Mouse (Mus musculus): Measurements from ENCODE around the gene 5730596B20Rik. TPM values are rescaled to one million over a fixed set of nuclear protein-coding genes. Genes with fewer than 3 reads are reported as not detected.

The 5730596B20Rik gene
- total RNA-seq, 2 experiments from 2014 or later = not detected

- intact Hi-C loops (cut with DNase I) = loop anchor here (5.0 to 10.0 kb wide), 2 partner anchors 153 to 154 kb away; partner anchors contain the start of gene Evx1
- no peak for DNase-seq (ENCODE audit: low spot score in 2 of 2)
These were observed 15.8 kb upstream of the 5730596B20Rik start for GRCm38 (mm10) chr6:52161336-52162092.

- intact Hi-C loops (cut with DNase I) = loop anchor here (5.0 to 10.0 kb wide), 2 partner anchors 153 to 155 kb away; partner anchors contain the start of gene Evx1
- DNase-seq (ENCODE audit: low spot score in 2 of 2) = no peak
These were observed 15.3 kb upstream of the 5730596B20Rik start for GRCm38 (mm10) chr6:52162093-52162380.

- no peak for DNase-seq (ENCODE audit: low spot score in 2 of 2)
- intact Hi-C loops (cut with DNase I) = loop anchor here (5.0 to 10.0 kb wide), 2 partner anchors 152 to 155 kb away; partner anchors contain the start of gene Evx1
These were observed 14.5 kb upstream of the 5730596B20Rik start for GRCm38 (mm10) chr6:52162611-52163365.

GRCm38 (mm10) chr6:52163366-52164031 is 13.8 kb upstream of the 5730596B20Rik start:
- DNase-seq (ENCODE audit: low spot score in 2 of 2) = no peak

GRCm38 (mm10) chr6:52164051-52164625 is 13.2 kb upstream of the 5730596B20Rik start:
- intact Hi-C loops (cut with DNase I) = loop anchor here (5.0 to 10.0 kb wide), 2 partner anchors 151 to 157 kb away; partner anchors contain the start of gene Evx1
- DNase-seq (ENCODE audit: low spot score in 2 of 2) = no peak

More at GRCm38 (mm10) chr6:52163366-52164031, 13.8 kb upstream of the 5730596B20Rik start:
- intact Hi-C loops (cut with DNase I) = loop anchor here (5.0 to 10.0 kb wide), 2 partner anchors 151 to 156 kb away; partner anchors contain the start of gene Evx1

- DNase-seq (ENCODE audit: low spot score in 2 of 2) = no peak
- intact Hi-C loops (cut with DNase I) = loop anchor here (5.0 to 10.0 kb wide), 3 partner anchors 150 to 988 kb away; partner anchors contain the start of gene Evx1
These were observed 12.5 kb upstream of the 5730596B20Rik start, which contains the start of gene Hoxa2 for GRCm38 (mm10) chr6:52164626-52165440. Gene Hoxa2 (minus strand): TSS chr6:52164831.

- no peak for DNase-seq (ENCODE audit: low spot score in 2 of 2)
- intact Hi-C loops (cut with DNase I) = loop anchor here (5.0 to 10.0 kb wide), 2 partner anchors 149 to 988 kb away; partner anchors contain the start of gene Evx1
These were observed 11.6 kb upstream of the 5730596B20Rik start for GRCm38 (mm10) chr6:52165441-52166370.

- intact Hi-C loops (cut with DNase I) = loop anchor here (5.0 to 10.0 kb wide), 2 partner anchors 148 to 989 kb away; partner anchors contain the start of gene Evx1
- no peak for DNase-seq (ENCODE audit: low spot score in 2 of 2)
These were observed 10.7 kb upstream of the 5730596B20Rik start for GRCm38 (mm10) chr6:52166431-52167077.

- DNase-seq (ENCODE audit: low spot score in 2 of 2) = no peak
- intact Hi-C loops (cut with DNase I) = loop anchor here (5.0 to 10.0 kb wide), 2 partner anchors 148 to 990 kb away; partner anchors contain the start of gene Evx1
These were observed 10.1 kb upstream of the 5730596B20Rik start for GRCm38 (mm10) chr6:52167176-52167575.

- DNase-seq (ENCODE audit: low spot score in 2 of 2) = no peak
- intact Hi-C loops (cut with DNase I) = loop anchor here (5.0 to 10.0 kb wide), 2 partner anchors 147 to 990 kb away; partner anchors contain the start of gene Evx1
These were observed 9.5 kb upstream of the 5730596B20Rik start for GRCm38 (mm10) chr6:52167736-52168161.

GRCm38 (mm10) chr6:52168191-52169055 is 8.9 kb upstream of the 5730596B20Rik start:
- DNase-seq (ENCODE audit: low spot score in 2 of 2) = no peak
- intact Hi-C loops (cut with DNase I) = loop anchor here (5.0 to 10.0 kb wide), 2 partner anchors 146 to 991 kb away; partner anchors contain the start of gene Evx1

GRCm38 (mm10) chr6:52169499-52170165 is 7.7 kb upstream of the 5730596B20Rik start:
- intact Hi-C loops (cut with DNase I) = loop anchor here (5.0 to 10.0 kb wide), 2 partner anchors 145 to 992 kb away; partner anchors contain the start of gene Evx1

GRCm38 (mm10) chr6:52170166-52170897 is 7.0 kb upstream of the 5730596B20Rik start:
- no peak for DNase-seq (ENCODE audit: low spot score in 2 of 2)
- intact Hi-C loops (cut with DNase I) = no loop called here

More at GRCm38 (mm10) chr6:52169499-52170165, 7.7 kb upstream of the 5730596B20Rik start:
- no peak for DNase-seq (ENCODE audit: low spot score in 2 of 2)

- DNase-seq (ENCODE audit: low spot score in 2 of 2) = no peak
- intact Hi-C loops (cut with DNase I) = no loop called here
These were observed 6.4 kb upstream of the 5730596B20Rik start for GRCm38 (mm10) chr6:52170898-52171223.
